ENCODE assay signal across 23 mouse cellular contexts in genomic region chr5:18273291-18274284, GRCm38 (mm10).
"Had no signal": no experiment of that assay in that cellular context is flagged by ENCODE, and none has a peak within 500 bp of the region (broad histone marks: within the 10 kb centered on the region; RNA-seq: fewer than 3 reads in every experiment).

No protein-coding gene starts in this region.

- ATAC-seq: forebrain, embryonic 16.5 days; hindbrain, postnatal 0 days; intestine, embryonic 16.5 days had no signal

- DNase-seq: gastrocnemius, adult 2 months; gastrocnemius, postnatal 10 days; gastrocnemius, postnatal 25 days; heart, adult 18-20 months; heart, postnatal 10 days; heart, postnatal 4 days; kidney, adult 11 months; kidney, adult 2 months; kidney, postnatal 14 days; kidney, postnatal 36 days; layer of hippocampus, adult 9-11 months; layer of hippocampus, postnatal 36 days; liver had no signal

- H3K9me3 ChIP-seq: heart, embryonic 10.5 days; heart, embryonic 12.5 days; hindbrain, embryonic 10.5 days; hindbrain, embryonic 12.5 days; hindbrain, embryonic 15.5 days; limb, embryonic 10.5 days; limb, embryonic 12.5 days had no signal

- H3K27me3 ChIP-seq: heart, embryonic 12.5 days; hindbrain, embryonic 12.5 days; hindbrain, embryonic 15.5 days; limb, embryonic 12.5 days had no signal

- H3K36me3 ChIP-seq: hindbrain, embryonic 12.5 days; limb, embryonic 10.5 days; limb, embryonic 12.5 days had no signal

- H3K4me3 ChIP-seq: gastrocnemius, adult 2 months; heart, embryonic 10.5 days; heart, embryonic 12.5 days; hindbrain, embryonic 10.5 days; hindbrain, embryonic 12.5 days; hindbrain, embryonic 15.5 days; limb, embryonic 10.5 days; limb, embryonic 12.5 days had no signal

- H3K9ac ChIP-seq: heart, embryonic 12.5 days; hindbrain, embryonic 12.5 days; hindbrain, embryonic 15.5 days; limb, embryonic 12.5 days had no signal

- H3K27ac ChIP-seq: gastrocnemius, adult 2 months; heart, embryonic 10.5 days; hindbrain, embryonic 10.5 days; hindbrain, embryonic 12.5 days; hindbrain, embryonic 15.5 days; hindbrain, postnatal 0 days; limb, embryonic 10.5 days; limb, embryonic 12.5 days had no signal

- H3K4me2 ChIP-seq: heart, embryonic 12.5 days; hindbrain, embryonic 12.5 days; hindbrain, embryonic 15.5 days; limb, embryonic 12.5 days had no signal

- H3K4me1 ChIP-seq: heart, embryonic 10.5 days; heart, embryonic 12.5 days; hindbrain, embryonic 10.5 days; hindbrain, embryonic 12.5 days; hindbrain, embryonic 15.5 days; limb, embryonic 12.5 days had no signal
